Mouse (Mus musculus) spleen, adult 2 months (tissue): ENCODE measurements around the gene Atp5g1.

ENCODE experiments used
- CTCF ChIP-seq: fragments of 200-500 bp; IDR thresholded peaks from 2 replicates; pipeline ENCODE4 v1.5.1; 2011; ENCODE audit warnings: mild to moderate bottlenecking, inconsistent platforms; ENCODE audit not compliant: insufficient read depth, insufficient read length, insufficient replicate concordance; ENCODE audit errors: extremely low read depth
- POLR2A ChIP-seq: fragments of 200-500 bp; IDR thresholded peaks from 2 replicates; pipeline ENCODE4 v1.6.1; 2011; ENCODE audit warnings: low read depth, low read length, inconsistent platforms

DNA sequence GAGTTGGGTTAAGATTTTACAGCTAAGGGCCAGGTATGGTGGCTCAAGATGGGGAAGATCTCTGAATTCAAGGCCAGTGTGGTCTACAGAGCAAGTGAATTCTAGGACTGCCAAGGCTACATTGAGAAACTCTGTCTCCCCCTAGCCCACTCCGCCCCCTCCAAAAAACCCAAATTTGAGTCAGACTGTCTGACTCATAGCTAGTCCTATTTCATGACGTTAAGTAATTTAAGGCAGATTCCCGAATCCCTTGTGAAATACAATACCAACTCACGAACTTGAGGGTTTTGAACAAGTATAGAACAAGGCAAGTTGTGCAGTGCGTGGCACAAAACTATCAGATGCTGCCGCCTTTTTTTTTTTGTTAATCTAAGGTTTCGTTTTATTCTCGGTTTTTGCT, 41.4 kb downstream of the Atp5g1 start:
- TF ChIP-seq CTCF (no peak), POLR2A (no peak)
